Mouse (Mus musculus) cerebellum, adult 2 months (tissue): Measurements from ENCODE around the gene Dennd1a. TPM values are rescaled to one million over a fixed set of nuclear protein-coding genes. Genes with fewer than 3 reads are reported as not detected.

Experiments used
- DNase-seq, 2 experiments: peaks; one replicate each; pipeline ENCODE4 v3.0.0; 2021
- H3K27ac ChIP-seq: fragments of 200-500 bp; 2 replicates; pipeline ENCODE4 v1.5.1; 2012; ENCODE audit warnings: low read length, control low read depth, inconsistent platforms; ENCODE audit not compliant: insufficient read depth
- H3K27me3 ChIP-seq: fragments of 200-500 bp; 2 replicates; pipeline ENCODE4 v1.6.1; 2012; ENCODE audit warnings: inconsistent platforms, mild to moderate bottlenecking, low read length, moderate library complexity; ENCODE audit not compliant: control insufficient read depth, insufficient read depth
- H3K4me1 ChIP-seq: fragments of 200-500 bp; 2 replicates; pipeline ENCODE4 v1.6.1; 2011; ENCODE audit warnings: low read length; ENCODE audit not compliant: control insufficient read depth, insufficient read depth
- H3K4me3 ChIP-seq: fragments of 200-500 bp; replicated peaks from 2 replicates; pipeline ENCODE3; 2011; ENCODE audit warnings: mild to moderate bottlenecking, low read depth, low read length, control low read depth; ENCODE audit not compliant: insufficient read depth
- CTCF ChIP-seq: fragments of 200-500 bp; IDR thresholded peaks from 2 replicates; pipeline ENCODE4 v1.5.1; 2011; ENCODE audit warnings: low read depth, mild to moderate bottlenecking, control low read depth, low read length, moderate library complexity, borderline replicate concordance; ENCODE audit not compliant: insufficient read depth
- POLR2A ChIP-seq: fragments of 200-500 bp; IDR thresholded peaks from 2 replicates; pipeline ENCODE4 v1.6.1; 2011; ENCODE audit warnings: low read length, control low read depth, borderline replicate concordance; ENCODE audit not compliant: insufficient read depth
- WGBS: fragments of 180-500 bp; shearing (Covaris S2); methylation state at CpG from one replicate; pipeline ENCODE4 v1.1.7; 2018; 5-methylcytosine and 5-hydroxymethylcytosine counted together
- polyA plus RNA-seq: library from polyadenylated mRNA; depleted of rRNA; stranded (reverse); fragments of >200 nt; gene quantifications from 2 replicates; pipeline ENCODE4 v1.2.3, GENCODE M21; 2012

Gene Dennd1a
- polyA plus RNA-seq, 1 experiment, result 38.0 TPM

DNA sequence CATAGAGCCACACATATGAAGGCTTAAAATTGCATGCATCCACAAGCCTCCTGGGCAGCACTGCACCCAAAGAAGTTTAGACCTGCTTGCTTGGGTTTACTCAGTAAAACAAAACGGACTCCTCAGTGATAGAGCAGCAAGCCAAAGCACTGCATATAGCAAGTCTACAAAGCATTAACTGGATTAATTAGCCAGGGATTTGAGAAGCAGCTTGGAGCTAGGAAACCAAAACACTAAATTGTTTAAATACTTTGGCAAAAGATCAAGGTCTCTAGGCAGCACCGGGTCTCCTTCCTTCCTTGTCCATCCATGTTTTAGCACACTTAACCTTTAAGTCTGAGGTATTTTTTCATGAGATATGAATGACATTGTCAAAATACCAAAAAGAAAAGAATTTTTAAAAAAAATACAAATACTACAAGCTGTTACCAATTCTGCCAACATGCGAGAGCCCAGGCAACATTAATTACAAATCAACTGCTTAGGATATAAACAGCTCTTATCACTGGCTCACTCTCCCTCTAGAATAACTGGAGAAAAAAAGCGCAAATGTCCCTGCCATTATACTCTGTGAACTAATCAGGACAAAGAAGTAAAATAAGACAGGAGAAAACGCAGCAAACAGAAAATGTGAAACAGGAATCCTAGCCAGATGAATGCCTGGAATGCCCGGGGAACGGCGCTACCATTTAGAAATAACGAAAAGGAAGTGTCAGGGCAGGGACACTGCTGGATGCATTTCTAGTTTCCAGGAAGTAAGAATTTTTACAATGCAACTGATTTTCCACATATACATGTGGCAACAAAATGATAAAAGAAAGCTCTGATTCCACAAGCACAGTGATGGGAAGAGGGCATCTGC lies 90.8 kb downstream of the Dennd1a start:
- TF ChIP-seq CTCF, result no peak
- no peak for TF ChIP-seq POLR2A
- H3K27ac ChIP-seq, result no peak overlapping the region
- WGBS, result 26% methylated on average over 9 of the region's 9 CpGs
- H3K4me1 ChIP-seq, result no peaks in the 10 kb centered on the region
- no peak for DNase-seq
- no peak overlapping the region for H3K4me3 ChIP-seq
- H3K27me3 ChIP-seq, result no peaks in the 10 kb centered on the region

DNA sequence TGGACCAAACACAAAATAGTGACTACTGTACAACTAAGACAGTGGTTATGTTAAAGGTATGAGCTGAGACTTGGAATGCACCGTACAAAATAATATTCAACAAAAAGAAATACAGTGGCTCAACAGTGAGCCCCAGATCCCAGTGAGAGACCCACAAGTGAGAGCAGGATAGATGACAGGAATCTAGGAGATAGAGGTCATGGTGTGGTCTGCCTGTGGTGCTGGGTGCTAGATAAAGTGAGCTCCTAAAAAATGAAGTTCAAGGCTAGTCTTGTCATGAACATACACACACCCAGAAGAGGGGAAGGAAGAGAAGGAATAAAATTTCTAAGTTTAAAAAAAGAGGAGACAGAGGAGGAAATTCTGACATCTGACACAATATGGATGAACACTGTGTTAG lies 95.2 kb downstream of the Dennd1a start:
- Histone ChIP-seq H3K27me3 (no peaks in the 10 kb centered on the region), H3K27ac (no peak overlapping the region), H3K4me3 (no peak overlapping the region), H3K4me1 (no peaks in the 10 kb centered on the region)
- no peak for DNase-seq
- 98% methylated on average over 1 of the region's 1 CpGs for WGBS
- TF ChIP-seq POLR2A, result no peak
- no peak for TF ChIP-seq CTCF

GRCm38 (mm10) chr2:38191601-38192000 lies 95.6 kb downstream of the Dennd1a start:
- DNase-seq, result no peak
- H3K27ac ChIP-seq, result no peak overlapping the region
- H3K4me1 ChIP-seq, result no peaks in the 10 kb centered on the region
- H3K27me3 ChIP-seq, result no peaks in the 10 kb centered on the region
- H3K4me3 ChIP-seq, result no peak overlapping the region
- TF ChIP-seq CTCF (no peak), POLR2A (no peak)

GRCm38 (mm10) chr2:38186438-38186837 lies 100.8 kb downstream of the Dennd1a start:
- Histone ChIP-seq H3K4me1 (no peaks in the 10 kb centered on the region), H3K27ac (no peak overlapping the region), H3K4me3 (no peak overlapping the region), H3K27me3 (no peaks in the 10 kb centered on the region)
- WGBS, result 91% methylated on average over 2 of the region's 2 CpGs
- TF ChIP-seq POLR2A (no peak), CTCF (no peak)
- DNase-seq, result no peak

- H3K4me1 ChIP-seq, result no peaks in the 10 kb centered on the region
- H3K27me3 ChIP-seq, result no peaks in the 10 kb centered on the region
- no peak overlapping the region for H3K27ac ChIP-seq
- 77% methylated on average over 3 of the region's 3 CpGs for WGBS
- DNase-seq, result no peak
- H3K4me3 ChIP-seq, result no peak overlapping the region
- TF ChIP-seq POLR2A (no peak), CTCF (no peak)
Observed at GRCm38 (mm10) chr2:38184977-38185376, 102.2 kb downstream of the Dennd1a start.

- TF ChIP-seq CTCF, result no peak
- TF ChIP-seq POLR2A, result no peak
- no peaks in the 10 kb centered on the region for H3K27me3 ChIP-seq
- 85% methylated on average over 1 of the region's 1 CpGs for WGBS
- no peaks in the 10 kb centered on the region for H3K4me1 ChIP-seq
- no peak overlapping the region for H3K4me3 ChIP-seq
- DNase-seq, result no peak
- no peak overlapping the region for H3K27ac ChIP-seq
Observed at GRCm38 (mm10) chr2:38183881-38184280, 103.3 kb downstream of the Dennd1a start.

GRCm38 (mm10) chr2:38182283-38182682 lies 104.9 kb downstream of the Dennd1a start:
- Histone ChIP-seq H3K4me3 (no peak overlapping the region), H3K27me3 (no peaks in the 10 kb centered on the region), H3K27ac (no peak overlapping the region), H3K4me1 (no peaks in the 10 kb centered on the region)
- no peak for TF ChIP-seq CTCF
- WGBS, result 75% methylated on average over 1 of the region's 1 CpGs
- no peak for DNase-seq

- no peak for DNase-seq
- Histone ChIP-seq H3K27me3 (no peaks in the 10 kb centered on the region), H3K4me1 (no peaks in the 10 kb centered on the region), H3K4me3 (no peak overlapping the region), H3K27ac (no peak overlapping the region)
- no peak for TF ChIP-seq CTCF
- TF ChIP-seq POLR2A, result no peak
Observed at GRCm38 (mm10) chr2:38177583-38177978, 109.6 kb downstream of the Dennd1a start.
